Mouse (Mus musculus) lung, postnatal 10 days (tissue): ENCODE measurements around the gene Lamc3.
"Not testable (repeated sequence)": the region's sequence is repeated elsewhere in the genome, so short reads cannot be mapped to it uniquely, and the experiment has no call there.

Experiments used
- DNase-seq: peaks from one replicate; pipeline ENCODE4 v3.0.0; 2021

Gene Lamc3

GRCm38 (mm10) chr2:31878610-31879009 is 8.5 kb upstream of the Lamc3 start:
- DNase-seq: no peak

GRCm38 (mm10) chr2:31880868-31881267 is 6.2 kb upstream of the Lamc3 start:
- DNase-seq: peak; percentile 45

- DNase-seq: no peak
These were observed 4.0 kb upstream of the Lamc3 start for GRCm38 (mm10) chr2:31883061-31883460.

- peak; percentile 61 for DNase-seq
These were observed 2.3 kb upstream of the Lamc3 start for GRCm38 (mm10) chr2:31884806-31885205.

- DNase-seq: peak; percentile 62
These were observed 1.8 kb downstream of the Lamc3 start for GRCm38 (mm10) chr2:31888871-31889270.

GRCm38 (mm10) chr2:31891219-31891618 is 4.1 kb downstream of the Lamc3 start:
- peak; percentile 44 for DNase-seq

- no peak for DNase-seq
These were observed 6.1 kb downstream of the Lamc3 start for GRCm38 (mm10) chr2:31893110-31893669.

GRCm38 (mm10) chr2:31894221-31894870 is 7.3 kb downstream of the Lamc3 start:
- no peak for DNase-seq

GRCm38 (mm10) chr2:31900932-31901331 is 13.8 kb downstream of the Lamc3 start:
- DNase-seq: no peak

- peak; percentile 63 for DNase-seq
These were observed 14.7 kb downstream of the Lamc3 start for GRCm38 (mm10) chr2:31901659-31902362.

GRCm38 (mm10) chr2:31904089-31904488 is 17.0 kb downstream of the Lamc3 start:
- peak; percentile 71 for DNase-seq

- DNase-seq: peak; percentile 59
These were observed 17.5 kb downstream of the Lamc3 start for GRCm38 (mm10) chr2:31904622-31905021.

GRCm38 (mm10) chr2:31905682-31906081 is 18.6 kb downstream of the Lamc3 start:
- no peak for DNase-seq

GRCm38 (mm10) chr2:31906407-31906806 is 19.3 kb downstream of the Lamc3 start:
- DNase-seq: no peak

- no peak for DNase-seq
These were observed 25.5 kb downstream of the Lamc3 start for GRCm38 (mm10) chr2:31912575-31912974.

- DNase-seq: not testable (repeated sequence)
These were observed 27.1 kb downstream of the Lamc3 start for GRCm38 (mm10) chr2:31914213-31914612.

GRCm38 (mm10) chr2:31915112-31915511 is 28.0 kb downstream of the Lamc3 start:
- DNase-seq: peak; percentile 88

- DNase-seq: peak; percentile 59
These were observed 30.5 kb downstream of the Lamc3 start for GRCm38 (mm10) chr2:31917636-31918035.

- no peak for DNase-seq
These were observed 36.6 kb downstream of the Lamc3 start for GRCm38 (mm10) chr2:31923645-31924044.

- DNase-seq: peak; percentile 54
These were observed 37.7 kb downstream of the Lamc3 start for GRCm38 (mm10) chr2:31924811-31925210.

GRCm38 (mm10) chr2:31925936-31926335 is 38.8 kb downstream of the Lamc3 start:
- DNase-seq: no peak

GRCm38 (mm10) chr2:31929664-31930063 is 42.6 kb downstream of the Lamc3 start:
- DNase-seq: no peak

GRCm38 (mm10) chr2:31934551-31934950 is 47.5 kb downstream of the Lamc3 start:
- DNase-seq: no peak

- DNase-seq: no peak
These were observed 48.0 kb downstream of the Lamc3 start for GRCm38 (mm10) chr2:31935054-31935453.
